Mouse (Mus musculus) embryo, embryonic 10 days (tissue): ENCODE measurements around the gene L3hypdh.
A peak's percentile ranks its signal among the peaks of the same experiment; 100 is the strongest.

Source experiments
- DNase-seq: peaks from one replicate; pipeline ENCODE4 v3.0.0-alpha.2; 2015; ENCODE audit warnings: low spot score

Gene L3hypdh

DNA sequence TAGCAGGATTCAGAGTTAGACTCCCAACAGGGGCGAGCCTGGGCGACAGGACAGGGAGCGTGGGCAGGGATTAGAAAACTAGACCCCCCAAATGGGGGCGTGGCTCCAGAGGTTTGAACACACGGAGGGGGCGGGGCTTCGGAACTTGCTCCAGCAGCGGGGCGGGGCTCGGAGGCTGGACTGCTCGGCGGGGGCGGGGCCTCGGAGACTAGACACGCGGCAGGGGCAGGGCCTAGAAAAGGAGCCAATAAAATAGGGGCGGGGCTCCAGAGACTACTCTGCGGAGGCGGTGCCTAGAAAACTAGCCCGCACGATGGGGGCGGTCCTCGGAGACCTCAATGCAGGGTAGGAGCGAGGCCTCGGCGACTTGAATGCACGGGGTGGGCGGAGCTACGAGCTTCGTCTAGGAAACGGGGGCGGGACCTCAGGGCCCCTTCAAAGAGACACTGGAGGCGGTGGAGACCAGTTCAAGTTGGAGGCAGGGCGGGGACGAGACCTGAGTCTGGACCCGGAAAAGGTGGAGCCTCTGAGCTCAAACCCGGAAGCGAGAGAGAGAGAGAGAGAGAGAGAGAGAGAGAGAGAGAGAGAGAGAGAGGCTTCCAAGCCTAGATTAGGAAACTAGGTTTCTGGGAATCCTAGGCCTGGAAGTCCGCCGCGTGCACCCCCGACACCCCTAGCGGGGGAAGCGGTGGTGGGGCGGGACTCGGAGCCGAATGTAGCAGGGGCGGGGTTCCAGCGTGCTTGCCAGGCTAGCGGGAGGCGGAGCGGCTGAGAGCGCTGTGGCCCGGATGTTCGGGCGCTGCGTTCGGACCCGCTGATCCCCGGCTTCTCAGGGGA is at the start of gene L3hypdh, which contains the start of gene Jkamp:
Gene L3hypdh, minus strand, starts transcription at position 111 of the 837 bp plus-strand sequence.
Gene Jkamp, plus strand, starts transcription at position 261 of the 837 bp plus-strand sequence.
- DNase-seq, result peak; percentile 99

DNA sequence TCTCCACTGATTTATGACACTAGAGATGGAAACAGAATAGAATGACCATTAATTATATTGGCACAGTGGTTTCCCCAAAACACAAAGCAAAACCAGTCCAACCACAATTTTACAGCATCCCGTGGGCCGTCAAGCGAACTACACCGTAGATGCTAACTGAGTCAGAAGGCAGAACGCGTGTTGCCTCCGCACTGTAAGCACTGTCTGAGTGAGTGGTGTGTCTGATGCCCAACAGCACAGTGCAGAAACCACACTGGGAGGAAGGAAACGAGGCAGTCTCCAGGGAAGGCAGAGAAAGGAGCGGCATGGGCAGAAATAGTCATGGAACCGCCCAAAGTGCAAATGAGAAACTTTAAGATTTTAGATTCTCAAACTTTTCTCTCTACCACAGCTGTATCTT is 44.0 kb upstream of the L3hypdh start:
- no peak for DNase-seq

DNA sequence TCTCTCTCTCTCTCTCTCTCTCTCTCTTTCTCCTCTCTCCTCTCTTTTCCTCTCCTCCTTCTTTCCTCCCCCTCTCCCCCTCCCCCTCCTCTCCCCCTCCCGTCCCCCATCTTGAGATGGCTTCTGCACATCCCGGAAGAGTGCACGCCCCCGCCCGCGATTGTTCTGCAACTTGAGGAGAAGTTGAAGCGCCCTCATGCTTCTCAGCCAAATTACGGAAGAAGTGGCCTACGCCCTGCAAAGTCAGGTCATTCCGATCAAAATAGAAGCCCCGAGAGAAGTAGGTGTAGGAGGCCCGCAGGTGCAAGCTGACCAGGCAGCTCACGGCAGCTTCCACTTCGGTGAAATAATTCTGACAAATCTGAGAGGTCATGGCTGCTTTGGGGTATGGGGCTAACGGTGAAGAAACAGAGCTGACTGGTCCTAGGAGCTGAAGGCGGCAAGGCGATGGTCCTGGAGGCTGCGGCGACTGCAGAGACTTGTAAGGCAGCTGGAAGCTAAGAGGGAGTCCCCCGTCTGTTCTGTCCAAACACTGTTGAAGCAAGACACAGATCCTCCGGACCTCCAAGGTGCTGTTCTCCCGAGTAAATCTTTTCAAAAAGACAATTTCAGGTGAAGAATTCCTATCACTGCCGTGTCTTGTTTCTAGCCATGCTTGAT is 30.6 kb upstream of the L3hypdh start:
- DNase-seq, result no peak

DNA sequence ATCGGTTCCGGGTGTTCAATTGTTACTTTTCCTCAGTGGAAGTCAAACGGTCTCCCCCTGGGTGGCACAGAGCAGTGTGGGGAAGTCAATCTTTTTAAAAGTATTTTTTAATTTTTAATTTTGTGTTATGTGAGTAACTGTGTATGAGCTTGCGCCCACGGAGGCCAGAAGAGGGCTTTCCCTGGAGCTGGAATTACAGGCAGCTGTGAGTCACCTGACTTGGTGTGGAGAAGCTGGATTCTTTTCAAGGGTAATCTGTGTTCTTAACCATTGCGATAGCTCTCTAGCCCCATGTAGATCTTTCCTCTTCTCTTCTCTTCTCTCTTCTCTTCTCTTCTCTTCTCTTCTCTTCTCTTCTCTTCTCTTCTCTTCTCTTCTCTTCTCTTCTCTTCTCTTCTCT is 29.9 kb upstream of the L3hypdh start:
- no peak for DNase-seq

DNA sequence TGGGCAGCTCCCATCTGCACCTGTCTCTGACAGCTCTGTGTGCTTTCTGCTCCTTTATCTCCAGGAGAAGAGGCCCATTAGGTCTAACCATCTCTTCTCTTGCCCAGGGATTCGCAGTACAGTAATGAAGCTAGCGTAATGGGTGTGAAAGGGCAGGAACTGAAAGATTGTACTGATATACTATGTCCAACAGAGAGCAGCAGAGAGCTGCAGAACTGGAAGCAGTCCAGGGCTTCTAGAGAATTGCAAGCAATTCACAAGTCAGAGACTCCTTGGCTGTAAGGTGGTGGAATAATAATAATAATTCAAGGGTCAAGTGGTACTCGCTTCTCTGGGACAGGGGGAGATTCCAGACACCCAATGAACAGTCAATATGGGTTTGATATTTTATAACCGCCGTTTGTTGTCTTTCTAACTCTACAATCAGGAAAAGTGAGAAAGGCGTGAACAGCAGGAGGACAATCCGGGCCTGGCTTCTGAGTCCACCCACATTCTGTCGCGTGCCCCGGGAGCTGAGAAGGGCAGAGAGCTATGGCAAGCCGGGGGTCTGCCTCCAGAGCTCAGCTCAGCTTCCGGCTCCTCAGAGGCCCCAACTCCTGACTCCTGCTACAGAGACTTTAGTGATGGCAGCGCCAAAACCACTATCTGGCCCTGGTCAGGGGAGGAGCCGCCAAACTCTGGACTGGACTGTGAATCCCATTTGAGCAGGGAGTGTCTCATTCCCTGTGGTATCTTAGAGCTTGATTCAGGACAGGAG is 19.5 kb upstream of the L3hypdh start:
- peak; percentile 82 for DNase-seq

DNA sequence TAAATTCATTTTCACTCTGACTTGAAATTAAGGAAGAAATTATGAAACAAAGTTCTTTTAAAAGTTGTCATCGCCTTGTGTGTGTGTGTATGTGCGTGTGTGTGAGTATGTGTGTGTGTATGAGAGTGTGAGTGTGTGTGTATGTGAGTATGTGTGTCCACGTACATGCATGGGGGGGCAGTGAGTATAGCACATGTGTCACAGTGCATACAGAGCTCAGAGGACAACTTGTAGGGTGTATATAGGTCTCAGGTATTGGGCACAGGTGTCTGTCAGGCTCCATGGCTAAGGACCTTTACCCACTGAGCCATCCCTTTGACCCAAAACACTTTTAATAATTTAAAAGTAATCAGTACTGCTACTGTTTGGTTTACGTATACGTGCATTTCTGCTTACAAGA is 18.8 kb upstream of the L3hypdh start:
- DNase-seq, result no peak

DNA sequence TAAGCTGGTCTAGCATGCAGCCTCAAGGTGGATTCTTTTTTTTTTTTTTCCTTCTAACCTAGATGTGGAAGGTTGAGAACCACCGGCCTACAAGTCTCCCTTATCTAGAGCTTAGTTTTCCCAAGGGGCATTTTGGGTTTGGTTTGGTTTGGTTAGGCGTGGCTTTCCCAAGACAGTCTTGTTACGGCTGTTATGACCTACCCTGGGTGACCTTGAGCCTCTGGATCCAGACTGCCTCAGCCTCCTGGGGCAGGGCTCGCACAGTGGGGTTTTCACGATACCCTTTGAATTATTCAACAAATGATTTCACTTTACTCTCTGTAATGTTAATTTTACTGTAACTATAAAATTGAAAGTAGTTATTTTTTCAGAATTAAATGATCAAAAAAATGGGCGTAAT is 17.5 kb upstream of the L3hypdh start:
- no peak for DNase-seq

DNA sequence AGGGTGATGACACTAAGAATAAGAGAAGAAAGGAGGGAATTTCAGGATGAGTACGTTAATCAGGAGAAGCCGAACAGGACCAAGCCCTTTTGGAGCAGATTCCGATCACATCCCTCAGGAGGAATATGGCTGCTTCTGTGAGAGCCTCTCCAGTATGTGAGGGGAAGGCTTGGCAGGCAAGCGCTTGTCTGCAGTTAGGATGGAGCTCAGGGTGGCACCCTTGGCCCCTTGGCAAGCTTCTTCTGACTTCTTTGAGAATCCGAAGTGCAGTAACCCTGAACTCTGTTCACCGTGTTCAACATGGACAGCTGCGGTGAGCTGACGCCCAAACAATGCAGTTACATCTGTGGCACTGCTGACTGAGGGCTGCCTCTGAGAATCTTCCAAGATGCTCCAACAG is 11.7 kb upstream of the L3hypdh start:
- DNase-seq, result no peak

DNA sequence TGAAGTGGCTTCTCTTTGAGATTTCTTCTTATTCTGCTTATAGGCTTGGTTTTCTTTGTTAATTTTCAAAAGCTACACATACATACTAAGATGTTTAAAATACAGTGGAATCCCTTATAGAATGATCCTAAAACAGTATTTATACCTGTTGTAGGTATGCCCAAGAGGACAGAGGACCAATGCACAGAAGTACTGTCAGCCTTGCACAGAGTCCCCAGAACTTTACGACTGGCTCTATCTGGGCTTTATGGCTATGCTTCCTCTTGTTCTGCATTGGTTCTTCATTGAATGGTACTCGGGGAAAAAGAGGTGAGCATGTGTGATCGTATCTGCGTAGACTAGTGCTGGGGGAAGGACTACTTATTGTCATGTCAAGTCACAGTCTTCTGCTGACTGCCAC is 4.6 kb upstream of the L3hypdh start:
- no peak for DNase-seq

DNA sequence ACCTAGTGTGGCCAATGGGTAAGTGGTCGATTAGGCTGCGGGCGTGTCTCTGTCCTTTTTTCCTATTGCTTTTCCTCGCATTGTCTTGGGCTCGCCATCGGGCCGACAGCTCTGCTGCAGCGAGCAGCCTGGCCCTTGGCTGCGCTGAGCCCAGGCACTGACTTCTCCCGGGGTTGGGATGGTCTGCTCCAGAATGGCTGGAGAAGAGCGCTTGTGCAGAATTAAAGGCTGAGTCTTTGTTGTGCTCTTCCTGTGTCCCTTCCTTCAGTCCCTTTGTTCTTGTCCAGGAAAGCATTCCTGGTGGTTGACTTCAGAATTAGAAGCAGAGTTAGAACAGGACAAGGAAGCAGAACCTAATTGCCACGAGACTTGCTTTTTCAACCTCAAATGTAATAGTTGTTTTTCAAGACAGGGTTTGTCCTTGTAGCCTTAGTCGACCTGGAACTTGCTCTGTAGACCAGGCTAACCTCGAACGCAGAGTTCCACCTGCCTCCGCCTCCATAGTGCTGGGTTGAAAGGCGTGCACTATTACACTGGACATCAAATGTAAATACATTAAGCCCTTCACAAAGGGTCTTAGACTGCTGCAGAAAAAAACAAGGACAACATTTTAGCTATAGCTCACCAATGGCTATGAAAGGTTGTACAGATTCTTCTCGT is 1.1 kb upstream of the L3hypdh start:
- peak; percentile 42 for DNase-seq

DNA sequence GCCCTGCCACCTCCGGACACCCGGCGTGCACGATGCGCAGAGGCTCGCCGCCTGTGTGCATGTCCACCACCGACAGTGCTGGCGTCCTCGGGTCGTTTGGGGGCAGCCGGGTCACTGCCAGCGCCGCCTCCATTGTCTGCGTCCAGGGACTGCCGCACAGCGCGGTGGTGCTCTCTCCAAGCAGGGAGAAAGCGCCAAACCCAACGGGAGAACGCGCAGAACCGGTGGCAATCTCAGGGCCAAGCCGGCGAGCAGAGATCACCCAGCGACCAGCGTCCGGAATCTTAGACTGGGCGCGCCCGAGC is 263 bp downstream of the L3hypdh start:
- peak; percentile 76 for DNase-seq

DNA sequence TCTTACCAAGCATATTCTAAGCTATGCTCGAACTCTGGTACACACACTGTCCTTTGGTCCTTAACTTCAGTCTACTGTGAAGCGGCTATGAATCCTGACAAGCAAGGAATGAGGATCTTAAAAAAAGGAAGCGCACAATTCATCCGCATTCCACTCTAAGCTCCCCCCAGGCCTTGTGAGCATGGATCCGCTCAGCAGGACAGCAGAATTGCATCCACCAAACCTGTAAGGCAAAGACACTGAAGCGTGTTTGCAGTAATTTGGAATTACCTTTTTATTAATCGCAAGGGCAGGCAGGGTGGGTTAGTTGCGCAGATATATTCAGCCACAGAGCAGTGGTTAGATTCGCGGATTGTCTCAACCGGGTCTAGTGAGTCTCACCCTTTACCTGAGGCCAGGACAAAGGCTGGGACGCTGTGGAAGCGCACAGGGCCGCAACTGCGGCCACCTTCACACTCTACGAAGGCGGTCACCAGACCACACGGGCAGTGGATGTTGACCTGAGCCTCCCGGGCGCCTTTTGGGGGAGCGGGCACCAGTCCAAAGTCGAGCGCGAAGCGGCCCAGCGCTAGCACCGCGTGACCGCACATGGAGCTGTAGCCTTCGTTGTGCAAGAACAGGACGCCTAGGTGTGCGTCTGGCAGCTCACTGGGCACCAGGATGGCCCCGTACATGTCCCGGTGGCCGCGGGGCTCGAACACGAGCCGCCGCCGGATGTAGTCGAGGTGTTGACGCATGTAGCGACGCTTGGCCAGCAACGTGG is 797 bp downstream of the L3hypdh start:
- DNase-seq, result peak; percentile 62

DNA sequence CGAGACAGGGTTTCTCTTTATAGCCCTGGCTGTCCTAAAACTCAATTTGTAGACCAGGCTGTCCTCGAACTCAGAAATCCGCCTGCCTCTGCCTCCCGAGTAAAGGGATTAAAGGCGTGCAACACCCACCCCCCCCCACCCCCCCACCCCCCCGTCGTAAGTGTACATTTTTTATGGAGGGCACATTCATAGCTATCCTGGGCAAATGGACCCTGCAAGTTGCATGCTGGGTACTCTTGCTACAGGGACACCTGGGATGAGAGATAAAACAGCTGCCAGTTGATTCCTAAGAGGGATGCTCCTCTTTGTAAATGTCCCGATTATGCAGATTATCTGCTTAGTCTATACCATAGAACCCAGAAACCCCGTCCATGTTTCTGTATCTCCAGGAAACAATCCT is 2.0 kb downstream of the L3hypdh start:
- DNase-seq, result no peak

DNA sequence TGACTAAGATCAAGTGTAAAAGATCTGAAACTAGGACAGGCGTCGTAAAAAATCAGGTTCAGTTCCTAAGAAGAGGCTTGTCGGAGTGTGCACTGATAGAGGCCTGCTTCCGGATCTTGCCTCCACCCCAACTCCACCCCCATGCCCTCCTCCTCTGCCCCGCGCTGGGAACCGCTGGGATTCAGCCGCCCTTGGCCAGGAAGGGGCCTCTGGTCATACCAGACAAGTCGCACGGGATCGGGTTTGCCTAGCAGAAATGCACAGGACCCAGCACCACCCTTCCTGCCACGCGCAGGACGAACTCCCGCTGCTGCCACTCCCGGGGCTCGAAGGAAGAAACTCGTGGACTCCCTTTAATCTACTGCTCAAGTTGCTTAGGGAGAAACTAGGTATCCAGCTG is 2.9 kb downstream of the L3hypdh start:
- DNase-seq, result peak; percentile 28

DNA sequence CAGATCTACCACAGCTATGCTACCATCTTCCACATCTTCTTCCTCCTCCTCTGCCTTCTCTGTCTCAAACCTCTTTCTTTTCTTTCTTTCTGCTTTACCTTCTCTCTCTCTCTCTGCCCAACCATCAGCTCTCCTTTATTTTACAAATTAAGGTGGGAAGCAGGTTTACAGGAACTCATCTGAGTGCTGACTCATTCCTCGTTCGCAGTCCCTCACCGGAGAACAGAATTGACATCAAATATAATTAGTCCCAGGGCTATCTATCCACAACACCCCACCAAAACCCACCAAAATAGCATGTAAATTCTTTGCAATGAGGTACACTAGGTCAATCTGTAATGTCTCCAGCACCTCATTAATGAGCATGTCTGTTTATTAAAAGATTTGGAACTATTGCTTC is 3.3 kb downstream of the L3hypdh start:
- DNase-seq, result no peak

DNA sequence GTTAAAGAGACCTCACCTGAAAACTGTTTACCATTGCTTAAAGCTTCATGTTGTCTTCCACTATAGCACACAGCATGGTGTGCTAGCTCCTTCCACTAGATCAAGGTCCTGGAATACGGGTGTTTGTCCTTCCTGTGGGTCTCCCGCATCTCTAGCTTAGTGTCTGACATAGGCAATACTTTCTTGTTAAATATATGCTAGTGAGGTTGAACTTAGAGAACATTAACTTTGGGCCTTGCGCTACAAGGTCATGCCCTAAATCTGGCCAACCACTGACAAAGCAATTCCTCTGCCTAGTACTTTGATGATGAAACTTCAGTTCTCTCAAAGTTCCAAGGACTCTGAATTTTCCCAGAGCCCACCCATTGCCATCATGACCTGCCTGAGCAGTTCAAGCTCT is 7.0 kb downstream of the L3hypdh start:
- DNase-seq, result no peak

DNA sequence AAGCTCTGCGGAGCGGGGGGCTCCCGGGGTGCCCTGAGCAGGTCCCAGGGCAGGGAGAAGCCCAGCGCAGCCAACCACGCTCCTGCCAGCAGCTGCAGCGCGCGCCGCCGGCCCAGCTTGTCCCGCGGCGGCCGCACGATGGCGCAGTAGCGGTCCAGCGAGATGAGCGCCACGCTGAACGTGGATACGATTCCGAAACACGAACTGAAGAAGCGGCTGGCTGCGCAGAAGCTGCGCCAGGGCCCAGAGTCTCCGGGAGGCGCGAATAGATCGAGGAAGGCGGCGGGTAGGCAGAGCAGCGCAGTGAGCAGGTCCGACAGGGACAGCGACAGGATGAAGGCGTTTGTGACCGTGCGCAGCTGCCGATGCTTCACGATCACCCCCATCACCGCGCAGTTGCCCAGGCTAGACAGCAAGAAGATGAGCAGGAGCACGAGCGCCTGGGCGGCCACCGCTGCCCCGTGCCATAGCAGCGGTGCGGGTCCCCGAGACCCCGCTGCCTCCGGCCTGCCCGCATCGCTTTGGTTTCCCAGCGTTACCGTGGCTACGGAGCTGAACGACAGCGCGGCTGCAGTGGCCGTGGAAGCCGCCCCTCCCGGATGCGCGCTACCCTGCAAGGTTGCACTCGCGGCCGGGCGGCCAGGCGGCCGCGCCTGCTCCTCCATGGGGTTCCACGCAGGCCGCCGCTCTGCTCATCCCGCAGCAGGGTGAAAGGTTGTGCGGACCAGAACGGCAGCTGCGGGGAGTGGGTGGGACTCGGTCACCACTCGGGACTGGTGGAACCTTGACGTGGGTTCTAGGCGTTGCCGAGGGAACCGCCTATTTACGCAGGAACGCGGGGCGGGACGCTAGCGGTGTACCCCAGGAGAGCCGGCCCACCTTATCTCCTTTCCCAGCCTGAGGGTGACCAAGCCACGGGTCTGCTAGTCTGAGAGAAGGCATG is 14.6 kb downstream of the L3hypdh start, which contains the start of gene Gpr135:
Gene Gpr135, minus strand, starts transcription at position 799 of the 943 bp plus-strand sequence.
- peak; percentile 94 for DNase-seq

DNA sequence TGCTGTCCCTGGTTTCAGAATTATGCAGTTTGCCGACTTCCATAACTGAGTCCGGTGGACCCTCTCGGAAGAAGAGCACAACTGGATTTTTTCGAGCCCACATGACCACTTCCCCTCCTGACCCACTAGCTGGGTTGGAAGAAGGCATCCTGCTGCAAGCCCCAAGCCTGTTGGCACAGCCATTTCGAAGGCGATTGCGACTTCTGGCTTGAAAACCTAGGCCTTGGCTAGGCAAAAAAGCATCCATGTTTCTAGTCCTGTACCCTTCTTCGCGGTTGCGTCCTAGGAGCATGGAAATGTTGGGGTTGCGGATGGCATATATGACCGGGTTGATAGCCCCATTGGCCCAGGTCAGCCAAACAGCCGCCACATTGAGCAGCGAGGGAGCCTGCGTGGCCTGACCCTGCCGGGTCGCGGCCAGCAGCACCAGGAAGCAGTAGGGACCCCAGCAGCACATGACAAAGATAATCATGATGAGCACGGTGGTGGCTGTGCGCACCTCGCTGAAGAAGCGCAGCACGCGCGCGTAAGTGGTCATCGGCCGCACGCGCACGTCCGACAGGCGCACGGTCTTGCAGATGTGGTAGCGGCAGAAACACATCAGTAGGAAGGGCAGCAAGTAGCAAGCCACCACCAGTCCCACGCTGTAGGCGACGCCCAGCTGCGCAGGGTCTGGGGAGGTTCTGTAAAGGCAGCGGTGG is 15.5 kb downstream of the L3hypdh start:
- peak; percentile 67 for DNase-seq

DNA sequence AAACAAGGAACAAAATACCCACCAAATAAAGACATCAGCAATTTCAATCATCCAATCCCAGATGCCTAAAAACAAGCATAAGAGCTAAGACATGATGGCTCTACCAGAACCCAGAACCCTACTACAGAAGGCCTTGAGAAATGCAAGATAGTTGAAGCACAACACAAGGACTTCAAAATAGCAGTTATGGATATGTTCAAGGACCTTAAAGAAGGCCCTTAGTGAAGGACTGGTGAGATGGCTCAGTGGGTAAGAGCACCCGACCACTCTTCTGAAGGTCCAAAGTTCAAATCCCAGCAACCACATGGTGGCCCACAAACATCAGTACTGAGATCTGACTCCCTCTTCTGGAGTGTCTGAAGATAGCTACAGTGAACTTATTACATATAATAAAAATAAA is 27.5 kb downstream of the L3hypdh start:
- DNase-seq, result no peak

DNA sequence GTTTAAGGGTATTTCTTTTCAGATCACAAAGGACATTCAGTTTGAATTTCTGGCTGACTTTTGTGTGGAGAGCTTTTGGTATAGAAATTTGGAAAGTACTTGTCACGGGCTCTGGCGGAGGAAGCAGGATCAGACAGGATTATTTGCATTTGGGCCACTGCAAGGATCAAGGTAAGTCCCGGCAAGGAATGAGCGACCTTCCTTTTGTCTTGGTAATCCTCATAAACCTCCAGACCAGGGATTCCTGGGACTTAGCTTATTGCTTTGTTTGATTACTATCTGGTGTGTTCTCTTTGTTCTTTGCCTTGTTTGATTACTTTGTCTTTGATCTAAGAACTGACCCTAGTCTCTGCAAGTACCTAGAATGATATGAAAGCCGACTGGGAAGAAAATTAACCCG is 31.4 kb downstream of the L3hypdh start:
- no peak for DNase-seq
